Mouse (Mus musculus): ENCODE measurements at regions not wholly inside any gene's neighbourhood (a gene's known extent, or its start where the extent isn't known, plus 50 kb on each side); places are given as distances from the start of the nearest gene placed in this dataset.

DNA sequence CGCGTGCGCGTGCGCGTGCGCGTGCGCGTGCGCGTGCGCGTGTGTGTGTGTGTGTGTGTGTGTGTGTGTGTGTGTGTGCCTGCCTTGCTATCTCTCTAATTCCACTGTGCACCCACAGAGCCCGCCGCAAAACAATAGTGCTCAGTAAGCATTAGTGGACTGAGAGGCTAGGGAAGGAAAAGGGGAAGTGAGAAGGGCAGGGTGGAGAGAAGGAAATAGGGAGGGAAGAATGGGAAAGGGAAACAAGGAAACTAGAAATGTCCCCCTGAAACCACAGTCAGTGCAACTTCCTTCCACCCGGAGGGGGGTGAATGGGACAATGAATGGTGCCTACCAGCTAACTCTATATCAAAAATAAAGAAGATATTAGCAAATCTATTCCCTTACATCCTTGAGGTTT is 100.7 kb downstream of the Btc start:
- no peaks in the 10 kb centered on the region for H3K9me3 ChIP-seq (replicated peaks; ENCODE audit: control insufficient read depth, low read length)
- H3K27ac ChIP-seq (ENCODE audit: low read length): no peak overlapping the region
- no peaks in the 10 kb centered on the region for H3K36me3 ChIP-seq (ENCODE audit: control insufficient read depth, insufficient read depth)
- H3K4me2 ChIP-seq (ENCODE audit: low read depth, low read length): no peak overlapping the region
- no peak overlapping the region for H3K9ac ChIP-seq (ENCODE audit: low read depth, low read length)
- WGBS (ENCODE audit: insufficient replicate concordance): 73% methylated on average over 17 of the region's 17 CpGs
- H3K27me3 ChIP-seq (ENCODE audit: control insufficient read depth, insufficient read depth, low read depth, low read length): no peaks in the 10 kb centered on the region
- H3K4me1 ChIP-seq (ENCODE audit: control insufficient read depth, low read depth, low read length): no peaks in the 10 kb centered on the region
- ATAC-seq (ENCODE audit: low read depth): no peak
- H3K4me3 ChIP-seq (ENCODE audit: low read depth, low read length): no peak overlapping the region

DNA sequence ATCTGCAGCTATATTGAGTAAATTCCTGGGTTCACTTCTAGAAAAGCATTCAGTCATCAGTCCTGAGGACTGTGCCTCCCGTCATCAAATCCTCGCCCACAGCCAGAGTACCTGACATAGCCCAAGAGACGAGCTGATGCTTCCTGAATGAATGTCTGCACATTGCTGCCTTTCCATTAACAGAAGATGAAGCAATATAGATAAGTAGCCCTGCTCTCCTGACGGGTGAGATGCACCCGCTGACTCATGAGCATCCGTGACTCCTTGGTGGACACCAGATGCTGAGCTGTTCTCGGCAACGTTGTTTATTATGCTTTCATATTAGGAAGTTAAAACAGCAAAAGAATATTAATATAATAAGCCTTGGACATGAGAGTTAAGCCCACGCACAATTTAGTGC is 99.9 kb downstream of the Btc start:
- no peak overlapping the region for H3K4me3 ChIP-seq (ENCODE audit: low read depth, low read length)
- H3K9me3 ChIP-seq (replicated peaks; ENCODE audit: control insufficient read depth, low read length): no peaks in the 10 kb centered on the region
- H3K36me3 ChIP-seq (ENCODE audit: control insufficient read depth, insufficient read depth): no peaks in the 10 kb centered on the region
- WGBS (ENCODE audit: insufficient replicate concordance): 61% methylated on average over 9 of the region's 9 CpGs
- no peaks in the 10 kb centered on the region for H3K27me3 ChIP-seq (ENCODE audit: control insufficient read depth, insufficient read depth, low read depth, low read length)
- no peaks in the 10 kb centered on the region for H3K4me1 ChIP-seq (ENCODE audit: control insufficient read depth, low read depth, low read length)
- no peak for ATAC-seq (ENCODE audit: low read depth)
- no peak overlapping the region for H3K4me2 ChIP-seq (ENCODE audit: low read depth, low read length)
- no peak overlapping the region for H3K9ac ChIP-seq (ENCODE audit: low read depth, low read length)
- no peak overlapping the region for H3K27ac ChIP-seq (ENCODE audit: low read length)

DNA sequence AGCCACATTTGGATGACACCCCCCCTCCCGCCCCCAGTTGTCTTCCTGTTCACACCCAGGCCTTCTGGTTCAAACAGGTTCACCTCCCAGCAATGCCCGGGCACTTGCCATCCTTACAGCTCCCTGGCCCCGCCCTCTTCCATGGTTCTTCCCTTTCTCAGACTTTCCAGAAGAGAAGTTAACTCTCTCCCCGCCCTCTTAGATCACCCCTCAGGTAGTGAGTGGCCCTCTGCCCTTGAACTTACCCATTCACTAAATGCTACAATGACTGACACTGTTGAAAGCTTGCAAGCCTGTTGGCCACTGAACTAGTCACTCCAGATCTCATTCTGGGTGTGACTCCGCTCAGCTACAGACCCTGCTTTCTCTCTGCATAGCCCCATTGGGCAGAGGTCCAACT is 99.1 kb downstream of the Btc start:
- Histone ChIP-seq H3K4me2 (ENCODE audit: low read depth, low read length) (no peak overlapping the region), H3K4me3 (ENCODE audit: low read depth, low read length) (no peak overlapping the region), H3K4me1 (ENCODE audit: control insufficient read depth, low read depth, low read length) (no peaks in the 10 kb centered on the region), H3K27me3 (ENCODE audit: control insufficient read depth, insufficient read depth, low read depth, low read length) (no peaks in the 10 kb centered on the region), H3K9me3 (replicated peaks; ENCODE audit: control insufficient read depth, low read length) (no peaks in the 10 kb centered on the region), H3K36me3 (ENCODE audit: control insufficient read depth, insufficient read depth) (no peaks in the 10 kb centered on the region), H3K9ac (ENCODE audit: low read depth, low read length) (no peak overlapping the region), H3K27ac (ENCODE audit: low read length) (no peak overlapping the region)
- WGBS (ENCODE audit: insufficient replicate concordance): 51% methylated on average over 5 of the region's 5 CpGs
- no peak for ATAC-seq (ENCODE audit: low read depth)

DNA sequence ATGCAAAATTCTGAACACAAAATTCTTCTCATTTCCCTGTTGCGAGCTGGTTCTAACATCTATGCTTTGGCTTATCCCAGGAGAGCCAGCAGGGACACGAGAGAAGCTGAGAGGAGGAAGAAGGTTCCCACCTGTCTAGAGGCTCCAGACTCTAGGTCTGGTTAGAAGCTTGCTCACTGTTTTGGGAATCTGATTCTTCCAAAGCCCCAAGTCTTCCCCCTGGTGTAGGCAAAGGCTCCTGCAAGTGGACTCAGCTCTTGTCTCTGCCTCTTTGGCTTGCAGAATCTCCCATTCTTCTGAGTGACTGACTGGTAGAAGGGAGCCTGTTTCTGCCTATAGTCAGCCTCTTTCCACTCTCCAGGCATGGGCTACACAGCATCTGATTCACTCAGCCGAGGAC is 95.8 kb downstream of the Btc start:
- Histone ChIP-seq H3K9me3 (replicated peaks; ENCODE audit: control insufficient read depth, low read length) (no peaks in the 10 kb centered on the region), H3K36me3 (ENCODE audit: control insufficient read depth, insufficient read depth) (no peaks in the 10 kb centered on the region), H3K4me1 (ENCODE audit: control insufficient read depth, low read depth, low read length) (no peaks in the 10 kb centered on the region), H3K9ac (ENCODE audit: low read depth, low read length) (no peak overlapping the region), H3K4me3 (ENCODE audit: low read depth, low read length) (no peak overlapping the region), H3K4me2 (ENCODE audit: low read depth, low read length) (no peak overlapping the region), H3K27me3 (ENCODE audit: control insufficient read depth, insufficient read depth, low read depth, low read length) (no peaks in the 10 kb centered on the region), H3K27ac (ENCODE audit: low read length) (no peak overlapping the region)
- no peak for ATAC-seq (ENCODE audit: low read depth)
- WGBS (ENCODE audit: insufficient replicate concordance): 61% methylated on average over 3 of the region's 3 CpGs

All from liver, embryonic 16.5 days (tissue).